Mouse (Mus musculus) thymus, adult 2 months (tissue): Measurements from ENCODE around the gene Mthfr.

Experiments used
- CTCF ChIP-seq: fragments of 200-500 bp; IDR thresholded peaks from 2 replicates; pipeline ENCODE4 v1.5.1; 2012; ENCODE audit warnings: mild to moderate bottlenecking, control low read depth, low read length, moderate library complexity, borderline replicate concordance; ENCODE audit not compliant: control insufficient read depth, poor library complexity, insufficient read depth; ENCODE audit errors: extremely low read depth
- POLR2A ChIP-seq: fragments of 200-500 bp; IDR thresholded peaks from 2 replicates; pipeline ENCODE4 v1.6.1; 2012; ENCODE audit warnings: mild to moderate bottlenecking, low read length, control low read depth, moderate library complexity; ENCODE audit not compliant: control insufficient read depth, poor library complexity, insufficient read depth; ENCODE audit errors: extremely low read depth

- no peak for TF ChIP-seq CTCF
- TF ChIP-seq POLR2A: no peak
These were observed 3.4 kb upstream of the Mthfr start for GRCm38 (mm10) chr4:148035440-148035839.
